Mouse (Mus musculus) limb, embryonic 12.5 days (tissue): ENCODE measurements around the gene Nr1h2. TPM values are rescaled to one million over a fixed set of nuclear protein-coding genes. Genes with fewer than 3 reads are reported as not detected.

Source experiments
- ATAC-seq: fragments of 200-750 bp; cut with Nextera tagmentation; 2 replicates; pipeline ENCODE4 v1.8.0; 2017; ENCODE audit warnings: low read depth, moderate TSS enrichment; ENCODE audit not compliant: insufficient number of reproducible peaks, insufficient read depth, low FRiP score, low TSS enrichment
- H3K27ac ChIP-seq: fragments of 300-500 bp; sonication (generic); 2 replicates; pipeline ENCODE4 v1.5.1; 2016; ENCODE audit warnings: mild to moderate bottlenecking, moderate library complexity
- H3K27me3 ChIP-seq: fragments of 300-500 bp; sonication (generic); 2 replicates; pipeline ENCODE4 v1.6.1; 2016; ENCODE audit warnings: mild to moderate bottlenecking, moderate library complexity
- H3K36me3 ChIP-seq: fragments of 300-500 bp; sonication (generic); 2 replicates; pipeline ENCODE4 v1.6.1; 2016; ENCODE audit warnings: mild to moderate bottlenecking, moderate library complexity
- H3K4me1 ChIP-seq: fragments of 300-500 bp; sonication (generic); replicated peaks from 2 replicates; pipeline ENCODE4 v1.6.1; 2016
- H3K4me2 ChIP-seq: fragments of 300-500 bp; sonication (generic); 2 replicates; pipeline ENCODE4 v1.6.1; 2016; ENCODE audit warnings: mild to moderate bottlenecking, moderate library complexity
- H3K4me3 ChIP-seq: fragments of 300-500 bp; sonication (generic); replicated peaks from 2 replicates; pipeline ENCODE4 v1.5.1; 2016; ENCODE audit warnings: mild to moderate bottlenecking
- H3K9ac ChIP-seq: fragments of 300-500 bp; sonication (generic); replicated peaks from 2 replicates; pipeline ENCODE4 v1.6.1; 2016; ENCODE audit warnings: mild to moderate bottlenecking, moderate library complexity
- H3K9me3 ChIP-seq: fragments of 300-500 bp; sonication (generic); 2 replicates; pipeline ENCODE4 v1.6.1; 2016; ENCODE audit warnings: mild to moderate bottlenecking, moderate library complexity
- WGBS: fragments of 180-500 bp; shearing (Covaris S2); methylation state at CpG from one replicate; pipeline ENCODE4 v1.1.7; 2016; 5-methylcytosine and 5-hydroxymethylcytosine counted together
- polyA plus RNA-seq: library from polyadenylated mRNA; unstranded; fragments of >200 nt; fragmentation: Nextera tagmentation; extraction: Ambion mirVana; gene quantifications from 2 replicates; pipeline ENCODE4 v1.2.1, GENCODE M21; 2016

The Nr1h2 gene
- polyA plus RNA-seq, 1 experiment from 2014 or later, result 70.7 TPM

DNA sequence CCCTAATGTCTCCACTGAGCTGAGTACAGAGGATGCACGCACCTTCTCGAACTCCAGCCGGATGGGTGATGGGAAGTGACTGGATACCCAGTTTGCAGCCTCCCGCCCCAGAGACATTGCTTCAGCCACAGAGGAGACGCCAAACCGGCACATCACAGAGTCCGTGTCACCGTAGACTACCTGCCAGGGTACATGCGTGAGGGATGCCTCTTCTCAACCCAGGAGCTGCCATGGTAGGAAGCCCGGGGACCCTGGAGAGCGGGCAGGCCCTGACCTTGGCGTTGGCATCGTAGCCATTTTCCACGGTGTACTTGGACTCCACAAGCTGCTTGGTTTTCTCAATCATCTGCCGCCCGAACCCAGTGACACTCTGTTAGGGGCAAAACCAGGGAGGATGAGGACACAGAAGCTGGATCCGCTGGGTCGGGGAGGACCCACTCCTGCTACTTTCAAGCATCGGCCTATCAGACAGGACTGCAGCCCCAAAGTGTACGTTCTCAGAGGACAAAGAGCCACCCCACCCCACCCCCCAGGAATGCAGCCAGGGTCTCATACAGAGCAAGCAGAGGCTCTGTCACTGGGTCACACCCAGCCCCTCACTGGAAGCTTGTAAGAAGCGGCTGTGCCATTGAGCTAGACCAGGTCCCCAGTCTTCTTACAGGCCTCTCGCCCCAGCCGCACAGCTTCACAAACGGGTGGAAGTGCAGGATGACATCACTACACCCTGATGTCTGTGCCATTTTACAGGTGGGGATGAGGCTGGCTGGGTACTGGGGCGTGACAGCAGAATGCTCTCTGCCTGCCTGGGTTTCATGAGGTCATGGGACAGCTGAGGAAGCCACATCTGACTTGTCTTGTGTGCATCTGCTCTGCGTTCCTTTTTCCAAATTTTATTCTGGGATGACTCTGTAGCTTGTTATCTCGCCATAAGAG is 17.8 kb downstream of the Nr1h2 start:
- Histone ChIP-seq H3K36me3 (peaks cover 90% of the 10 kb centered on the region), H3K9ac (no peak overlapping the region), H3K4me3 (no peak overlapping the region), H3K9me3 (no peaks in the 10 kb centered on the region), H3K27me3 (0 out of 2 replicates have a peak, but pooled peaks cover 3% of the 10 kb centered on the region), H3K27ac (no peak overlapping the region), H3K4me2 (no peak overlapping the region), H3K4me1 (no peaks in the 10 kb centered on the region)
- WGBS, result 93% methylated on average over 27 of the region's 27 CpGs
- no peak for ATAC-seq

DNA sequence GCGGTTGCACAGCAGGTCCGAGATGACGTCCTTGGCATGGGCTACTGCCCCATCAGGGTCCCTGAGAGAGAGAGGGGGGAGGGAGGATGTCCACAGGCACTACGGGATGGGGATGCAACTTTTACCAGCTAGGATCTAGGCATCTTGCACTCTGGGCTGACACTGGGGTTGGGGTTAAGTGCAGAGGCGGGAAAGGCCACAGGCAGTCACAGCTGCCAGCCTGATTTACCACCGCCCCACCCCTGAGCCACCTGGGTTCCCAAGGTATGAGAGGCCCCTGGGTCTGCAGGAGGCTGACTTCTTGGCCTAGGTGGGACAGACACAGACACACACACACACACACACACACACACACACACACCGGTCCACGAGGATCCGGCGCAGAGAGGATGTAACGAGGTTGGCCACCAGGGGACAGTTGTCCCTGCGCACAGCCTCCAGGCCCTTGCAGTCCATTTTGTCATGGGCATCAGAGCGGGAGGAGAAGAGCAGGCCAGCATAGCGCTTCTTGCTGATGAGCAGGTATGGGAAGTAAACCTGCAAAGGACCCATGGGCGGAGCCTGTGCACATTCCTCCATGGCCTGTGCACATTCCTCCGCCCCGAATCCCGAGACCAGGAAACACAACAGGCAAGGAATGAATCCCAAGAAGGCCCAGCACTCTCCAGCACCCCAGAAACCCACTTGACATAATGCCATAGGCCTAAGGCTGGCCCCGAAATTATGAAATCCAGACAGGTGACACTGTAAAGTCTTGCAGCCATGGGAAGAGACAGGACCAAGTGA is 18.9 kb downstream of the Nr1h2 start:
- ATAC-seq, result no peak
- Histone ChIP-seq H3K27me3 (0 out of 2 replicates have a peak, but pooled peaks cover 3% of the 10 kb centered on the region), H3K36me3 (peaks cover 79% of the 10 kb centered on the region), H3K9ac (no peak overlapping the region), H3K4me3 (no peak overlapping the region), H3K9me3 (no peaks in the 10 kb centered on the region), H3K27ac (no peak overlapping the region), H3K4me2 (no peak overlapping the region), H3K4me1 (no peaks in the 10 kb centered on the region)
- 82% methylated on average over 19 of the region's 19 CpGs for WGBS

DNA sequence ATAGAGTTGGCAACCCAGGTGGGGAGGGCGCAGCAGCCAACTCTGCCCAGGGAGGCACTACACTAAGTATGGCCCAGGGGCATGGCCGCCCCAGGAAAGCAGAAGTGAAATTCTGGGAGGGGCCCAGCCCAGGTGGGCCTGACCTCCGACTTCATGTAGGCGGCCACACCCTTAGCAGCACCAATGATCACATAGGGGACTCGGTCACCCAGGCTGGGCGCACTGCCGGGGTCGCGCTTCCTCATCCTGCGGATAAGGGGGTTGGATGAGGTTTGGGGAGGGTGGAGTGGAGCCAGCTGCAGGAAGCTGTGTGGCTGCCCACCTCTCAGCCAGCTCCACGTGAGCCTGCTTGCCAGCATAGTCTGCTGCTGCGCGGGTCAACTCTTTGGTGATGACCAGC is 19.5 kb downstream of the Nr1h2 start:
- no peak overlapping the region for H3K27ac ChIP-seq
- H3K4me1 ChIP-seq, result no peaks in the 10 kb centered on the region
- 93% methylated on average over 13 of the region's 13 CpGs for WGBS
- H3K9ac ChIP-seq, result no peak overlapping the region; the same call in 1 of the 2 replicates
- no peak overlapping the region for H3K4me2 ChIP-seq
- H3K4me3 ChIP-seq, result no peak overlapping the region
- ATAC-seq, result no peak
- H3K27me3 ChIP-seq, result peaks cover 9% of the 10 kb centered on the region
- H3K9me3 ChIP-seq, result no peaks in the 10 kb centered on the region
- H3K36me3 ChIP-seq, result peaks cover 73% of the 10 kb centered on the region

DNA sequence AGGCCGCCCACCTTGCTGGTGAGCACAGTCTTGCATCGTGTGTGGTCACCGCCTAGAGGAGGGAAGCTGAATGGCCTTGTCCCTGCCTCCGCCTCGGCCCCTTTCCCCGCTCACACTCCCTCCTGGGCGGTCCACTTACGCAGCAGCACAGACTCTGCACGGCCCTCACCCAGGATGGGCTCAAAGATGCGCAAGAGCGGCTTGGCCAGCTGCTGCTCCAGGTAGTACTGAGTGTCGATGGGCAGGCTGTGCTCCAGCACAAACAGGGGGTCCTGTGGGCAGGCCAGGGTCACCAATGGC is 20.1 kb downstream of the Nr1h2 start:
- WGBS, result 78% methylated on average over 12 of the region's 12 CpGs
- H3K27ac ChIP-seq, result no peak overlapping the region
- no peaks in the 10 kb centered on the region for H3K9me3 ChIP-seq
- no peak overlapping the region for H3K4me3 ChIP-seq
- H3K36me3 ChIP-seq, result peaks cover 68% of the 10 kb centered on the region
- no peak overlapping the region; the same call in 1 of the 2 replicates for H3K9ac ChIP-seq
- ATAC-seq, result no peak
- no peak overlapping the region for H3K4me2 ChIP-seq
- peaks cover 14% of the 10 kb centered on the region for H3K27me3 ChIP-seq
- no peaks in the 10 kb centered on the region for H3K4me1 ChIP-seq

DNA sequence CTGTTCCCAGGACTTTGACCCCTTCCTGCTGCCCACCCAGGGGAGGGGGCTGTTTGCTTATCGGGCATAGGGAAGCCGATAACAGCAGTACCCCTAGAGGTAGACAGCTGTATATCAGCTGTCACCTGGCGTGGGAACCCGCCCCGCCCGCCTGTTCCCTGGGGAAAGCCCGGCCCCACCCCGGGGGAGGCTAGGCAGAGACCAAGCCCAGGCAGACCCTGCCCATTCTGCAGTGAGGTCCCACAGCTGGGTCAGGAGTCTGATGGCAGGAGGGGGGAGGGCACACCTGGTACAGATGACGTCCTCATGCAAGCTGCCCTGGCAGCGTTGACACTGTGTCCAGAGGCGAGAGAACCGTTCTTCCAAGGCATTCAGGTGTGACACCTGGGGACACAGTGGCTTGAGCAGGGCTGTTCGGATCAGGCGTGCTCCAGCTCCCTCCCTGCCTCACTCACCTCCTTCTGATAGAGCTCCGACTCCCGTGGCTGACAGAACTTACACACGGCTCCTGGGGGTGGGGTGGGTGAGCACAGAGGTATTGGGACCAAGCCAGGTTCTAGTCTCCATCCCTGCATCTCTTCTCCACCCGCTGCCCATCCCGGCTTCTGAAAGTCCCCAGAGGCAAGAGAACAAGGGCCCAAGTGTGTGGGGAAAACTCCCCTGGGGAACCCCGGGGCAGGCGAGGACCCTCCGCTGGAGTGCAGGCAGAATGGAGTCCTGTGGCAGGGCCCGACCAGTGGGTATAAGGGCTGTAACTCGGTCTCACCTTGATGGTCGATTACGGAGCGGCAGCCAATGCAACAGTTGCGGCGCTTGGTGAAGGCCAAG is 20.6 kb downstream of the Nr1h2 start:
- Histone ChIP-seq H3K36me3 (peaks cover 62% of the 10 kb centered on the region), H3K9me3 (no peaks in the 10 kb centered on the region), H3K9ac (no peak overlapping the region), H3K4me2 (no peak overlapping the region), H3K4me3 (no peak overlapping the region), H3K27me3 (peaks cover 20% of the 10 kb centered on the region), H3K4me1 (no peaks in the 10 kb centered on the region), H3K27ac (no peak overlapping the region)
- ATAC-seq, result no peak
- WGBS, result 89% methylated on average over 29 of the region's 29 CpGs

DNA sequence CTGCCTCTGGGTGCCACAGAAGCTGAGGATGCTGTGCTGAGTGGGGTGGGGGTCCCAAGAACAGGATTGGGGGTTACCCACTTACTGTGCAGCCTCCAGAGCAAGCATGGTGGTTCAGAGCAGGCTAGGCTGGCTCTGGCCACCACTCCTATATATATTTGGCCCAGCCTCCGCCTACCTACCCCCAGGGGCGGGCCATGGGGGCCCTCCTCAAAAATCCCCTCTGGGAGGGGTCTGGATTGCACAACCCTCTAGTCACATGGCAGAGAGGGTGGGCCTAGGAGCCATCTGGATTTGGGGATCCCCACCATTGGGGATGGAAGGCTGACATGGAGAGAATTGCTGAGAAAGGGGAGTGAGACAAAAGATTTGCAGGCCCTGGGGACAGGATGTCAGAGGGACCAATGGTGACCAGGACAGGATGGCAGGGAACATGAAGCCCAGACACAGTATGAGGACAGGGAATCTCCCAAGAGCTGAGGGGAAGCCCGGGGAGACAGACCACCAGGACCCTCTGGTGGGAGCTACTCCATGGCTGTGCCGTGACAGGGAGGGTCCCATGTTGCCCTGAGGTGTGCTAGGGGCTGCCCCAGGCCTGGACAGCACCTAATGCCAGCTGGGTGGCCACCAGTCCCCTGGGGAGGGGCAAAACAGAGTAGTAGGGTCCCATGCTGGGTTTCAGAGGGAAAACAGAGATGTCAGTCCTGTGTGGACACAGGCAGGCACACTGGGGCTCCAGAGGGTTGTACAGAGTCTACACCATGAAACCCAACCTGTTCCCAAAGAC is 21.6 kb downstream of the Nr1h2 start, which contains the start of gene Spib:
TSS of gene Spib (minus strand) at position 126 of the 787 bp plus-strand sequence.
- Histone ChIP-seq H3K4me3 (no peak within 1 kb of the TSS), H3K9ac (no peak within 1 kb of the TSS; the same call in 1 of the 2 replicates), H3K4me1 (no peaks in the 10 kb centered on the region), H3K4me2 (no peak within 1 kb of the TSS), H3K36me3 (peaks cover 52% of the 10 kb centered on the region), H3K9me3 (no peaks in the 10 kb centered on the region), H3K27ac (no peak within 1 kb of the TSS), H3K27me3 (peaks cover 30% of the 10 kb centered on the region)
- 85% methylated on average over 4 of the region's 4 CpGs for WGBS
- ATAC-seq, result no peak

DNA sequence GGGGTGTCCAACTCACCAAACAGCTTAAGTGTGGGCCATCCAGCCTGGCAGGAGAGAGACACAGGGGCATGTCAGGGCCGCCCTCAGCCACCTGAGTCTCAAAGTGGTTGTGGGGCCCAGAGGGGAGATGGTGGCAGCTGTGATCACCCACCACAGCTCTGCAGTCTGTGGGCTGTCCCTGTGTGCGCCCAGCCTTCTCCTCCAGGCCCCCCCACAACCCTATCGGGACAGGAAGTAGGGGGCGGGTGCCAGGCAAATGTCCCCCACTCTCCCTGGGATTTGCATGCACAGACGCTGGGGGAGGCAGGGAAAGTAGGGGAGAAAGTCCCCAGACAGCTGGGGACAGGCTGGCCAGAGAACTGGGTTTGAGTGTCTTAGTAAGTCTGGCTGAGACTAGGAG is 22.5 kb downstream of the Nr1h2 start:
- Histone ChIP-seq H3K9me3 (no peaks in the 10 kb centered on the region), H3K27me3 (peaks cover 39% of the 10 kb centered on the region), H3K4me2 (no peak overlapping the region), H3K9ac (no peak overlapping the region; the same call in 1 of the 2 replicates), H3K4me1 (no peaks in the 10 kb centered on the region), H3K27ac (no peak overlapping the region), H3K4me3 (no peak overlapping the region), H3K36me3 (peaks cover 43% of the 10 kb centered on the region)
- ATAC-seq, result no peak
- 42% methylated on average over 5 of the region's 5 CpGs for WGBS

DNA sequence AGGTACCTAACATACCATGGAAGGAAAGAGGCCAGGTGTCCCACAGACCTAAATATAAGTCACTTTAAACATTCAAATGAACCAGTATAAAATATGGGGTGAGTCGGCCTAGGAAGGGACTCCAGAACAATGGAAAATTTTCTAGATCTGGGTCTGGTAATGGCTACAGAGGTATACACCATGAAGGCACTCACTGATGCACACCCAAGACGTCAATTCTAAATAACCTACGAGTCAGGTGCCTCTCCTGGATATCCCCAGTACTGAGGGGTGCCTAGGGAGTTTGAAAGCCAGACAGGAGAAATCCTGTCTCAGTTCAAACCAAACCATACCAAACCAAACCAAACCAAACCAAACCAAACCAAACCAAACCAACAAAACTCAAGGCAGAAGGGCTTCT is 23.2 kb downstream of the Nr1h2 start:
- WGBS, result 86% methylated on average over 3 of the region's 3 CpGs
- Histone ChIP-seq H3K4me2 (no peak overlapping the region), H3K36me3 (peaks cover 36% of the 10 kb centered on the region), H3K9ac (no peak overlapping the region), H3K27me3 (peaks cover 46% of the 10 kb centered on the region), H3K9me3 (no peaks in the 10 kb centered on the region), H3K4me1 (no peaks in the 10 kb centered on the region), H3K27ac (no peak overlapping the region), H3K4me3 (no peak overlapping the region)
- no peak for ATAC-seq

DNA sequence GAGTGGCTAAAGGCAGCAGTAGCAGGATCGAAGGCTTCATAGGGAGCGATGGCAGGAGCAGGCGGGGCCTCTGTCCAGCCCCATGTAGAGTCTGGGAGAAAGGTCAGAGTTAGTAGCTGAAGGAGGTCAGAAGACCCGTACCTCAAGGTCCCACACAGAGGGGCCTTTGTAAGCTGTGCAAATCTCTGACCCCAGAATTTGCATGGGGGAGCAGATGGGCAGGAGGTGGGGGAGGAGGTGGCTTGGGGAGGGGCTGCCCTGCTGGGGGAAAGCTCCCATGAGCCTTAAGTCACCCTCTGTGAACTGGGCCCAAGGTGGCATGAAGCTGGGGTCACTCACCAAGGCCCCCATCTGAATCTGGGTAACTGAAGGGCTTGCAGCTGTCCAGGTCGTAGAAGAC is 24.2 kb downstream of the Nr1h2 start:
- no peak overlapping the region for H3K27ac ChIP-seq
- no peak overlapping the region for H3K4me2 ChIP-seq
- H3K4me3 ChIP-seq, result no peak overlapping the region
- H3K4me1 ChIP-seq, result peaks cover 6% of the 10 kb centered on the region
- H3K9me3 ChIP-seq, result no peaks in the 10 kb centered on the region
- ATAC-seq, result no peak
- 0 out of 2 replicates have a peak overlapping the region, but pooled peaks have one; percentile 8 for H3K9ac ChIP-seq
- peaks cover 56% of the 10 kb centered on the region for H3K27me3 ChIP-seq
- H3K36me3 ChIP-seq, result peaks cover 26% of the 10 kb centered on the region
- 76% methylated on average over 5 of the region's 5 CpGs for WGBS
